Mouse (Mus musculus) liver, postnatal 0 days (tissue): Measurements from ENCODE around the gene Fes.

Source experiments
- CTCF ChIP-seq: sonication (generic); IDR thresholded peaks from 2 replicates; pipeline ENCODE4 v1.5.1; 2016; ENCODE audit warnings: antibody characterized with exemption, low read depth
- EP300 ChIP-seq: IDR thresholded peaks from 2 replicates; pipeline ENCODE4 v1.6.1; 2016; ENCODE audit warnings: antibody characterized with exemption, low read depth, mild to moderate bottlenecking

- no peak for TF ChIP-seq CTCF
- TF ChIP-seq EP300 = no peak; the same call in 1 of the 2 replicates
These were observed at the start of gene Fes for GRCm38 (mm10) chr7:80387633-80388543.
